Mouse (Mus musculus) gastrocnemius, postnatal 4 days (tissue): Measurements from ENCODE around the gene Tspan11. TPM values are rescaled to one million over a fixed set of nuclear protein-coding genes. Genes with fewer than 3 reads are reported as not detected.

Experiments used
- DNase-seq, 2 experiments: peaks; one replicate each; pipeline ENCODE4 v3.0.0; 2021 to 2022; ENCODE audit warnings: low spot score in 2 of 2, mixed read lengths in 2 of 2
- total RNA-seq, 2 experiments: library from RNA; stranded (reverse); gene quantifications; 2 replicates each; pipeline ENCODE4 v1.2.3; 2021

Tspan11 gene
- total RNA-seq, 2 experiments from 2014 or later = 13.4 to 14.0 TPM

GRCm38 (mm10) chr6:127876436-127876835 is 11.0 kb upstream of the Tspan11 start:
- DNase-seq = no peak

GRCm38 (mm10) chr6:127877026-127877425 is 10.4 kb upstream of the Tspan11 start:
- peak in 1 of 2 experiments; percentile 52 for DNase-seq

- DNase-seq = no peak
These were observed 7.9 kb upstream of the Tspan11 start for GRCm38 (mm10) chr6:127879472-127879871.

- no peak for DNase-seq
These were observed 473 bp upstream of the Tspan11 start for GRCm38 (mm10) chr6:127886916-127887315.

- DNase-seq = no peak
These were observed 1.2 kb downstream of the Tspan11 start for GRCm38 (mm10) chr6:127888581-127888980.

GRCm38 (mm10) chr6:127893611-127894010 is 6.2 kb downstream of the Tspan11 start:
- no peak for DNase-seq

GRCm38 (mm10) chr6:127894999-127895398 is 7.6 kb downstream of the Tspan11 start:
- no peak for DNase-seq

- DNase-seq = no peak
These were observed 9.0 kb downstream of the Tspan11 start for GRCm38 (mm10) chr6:127896425-127896824.

- DNase-seq = no peak
These were observed 10.0 kb downstream of the Tspan11 start for GRCm38 (mm10) chr6:127897342-127897741.

- no peak for DNase-seq
These were observed 12.7 kb downstream of the Tspan11 start for GRCm38 (mm10) chr6:127900062-127900461.

- DNase-seq = no peak
These were observed 13.9 kb downstream of the Tspan11 start for GRCm38 (mm10) chr6:127901261-127901660.

- no peak for DNase-seq
These were observed 14.3 kb downstream of the Tspan11 start for GRCm38 (mm10) chr6:127901669-127902068.

GRCm38 (mm10) chr6:127902559-127902958 is 15.2 kb downstream of the Tspan11 start:
- no peak for DNase-seq

GRCm38 (mm10) chr6:127910638-127911037 is 23.2 kb downstream of the Tspan11 start:
- no peak for DNase-seq

GRCm38 (mm10) chr6:127911687-127912086 is 24.3 kb downstream of the Tspan11 start:
- DNase-seq = no peak

GRCm38 (mm10) chr6:127912938-127913337 is 25.5 kb downstream of the Tspan11 start:
- no peak for DNase-seq

GRCm38 (mm10) chr6:127916993-127917392 is 29.6 kb downstream of the Tspan11 start:
- DNase-seq = no peak

GRCm38 (mm10) chr6:127917712-127918111 is 30.3 kb downstream of the Tspan11 start:
- no peak for DNase-seq

GRCm38 (mm10) chr6:127919491-127919890 is 32.1 kb downstream of the Tspan11 start:
- DNase-seq = no peak

GRCm38 (mm10) chr6:127920652-127921051 is 33.3 kb downstream of the Tspan11 start:
- peak; percentile 61 to 76 for DNase-seq

- no peak for DNase-seq
These were observed 34.6 kb downstream of the Tspan11 start for GRCm38 (mm10) chr6:127921996-127922395.

GRCm38 (mm10) chr6:127923296-127923695 is 35.9 kb downstream of the Tspan11 start:
- DNase-seq = no peak

GRCm38 (mm10) chr6:127924750-127925149 is 37.4 kb downstream of the Tspan11 start:
- no peak for DNase-seq

- no peak for DNase-seq
These were observed 38.5 kb downstream of the Tspan11 start for GRCm38 (mm10) chr6:127925915-127926314.
